16 mouse cellular contexts compared by ENCODE assay signal in genomic region chr13:12196861-12197260, GRCm38 (mm10).
DNase-seq lines count a peak whose midpoint lies in the region; ATAC-seq and TF ChIP-seq lines count a peak whose summit lies in the region.
"Had no signal": no experiment of that assay in that cellular context is flagged by ENCODE, and none has a peak within 500 bp of the region (broad histone marks: within the 10 kb centered on the region; RNA-seq: fewer than 3 reads in every experiment).

No protein-coding gene starts in this region.

- no peaks in the 10 kb centered on the region for H3K9me3 ChIP-seq in forebrain, postnatal 0 days (ENCODE audit: low read length)
- H3K9me3 ChIP-seq in forebrain, embryonic 14.5 days (replicated peaks; ENCODE audit: control insufficient read depth, low read length) = no peaks in the 10 kb centered on the region
- H3K9me3 ChIP-seq in heart, embryonic 16.5 days (replicated peaks; ENCODE audit: control insufficient read depth, low read length) = no peaks in the 10 kb centered on the region
- H3K9me3 ChIP-seq: forebrain, embryonic 13.5 days; G1E; intestine, embryonic 15.5 days; kidney, embryonic 15.5 days; liver, embryonic 13.5 days; neural tube, embryonic 12.5 days had no signal

- TF ChIP-seq CTCF in forebrain, postnatal 0 days (IDR thresholded peaks at IDR 0.05; ENCODE audit: low read depth) = no peak

- H3K4me1 ChIP-seq in forebrain, postnatal 0 days (ENCODE audit: insufficient read depth) = no peaks in the 10 kb centered on the region
- H3K4me1 ChIP-seq in forebrain, embryonic 14.5 days (ENCODE audit: control insufficient read depth, insufficient read depth, low read length) = no peaks in the 10 kb centered on the region
- peaks cover 24% of the 10 kb centered on the region for H3K4me1 ChIP-seq in heart, embryonic 16.5 days (ENCODE audit: control insufficient read depth, insufficient read depth, low read length)
- H3K4me1 ChIP-seq: forebrain, embryonic 13.5 days; intestine, embryonic 15.5 days; kidney, embryonic 15.5 days; liver, embryonic 13.5 days; neural tube, embryonic 12.5 days had no signal

- DNase-seq in forebrain, postnatal 0 days = peak; percentile 5
- no peak for DNase-seq in forebrain, embryonic 14.5 days (ENCODE audit: low spot score)
- DNase-seq in adrenal gland, adult 2 months = peak; percentile 43
- peak; percentile 55 for DNase-seq in adrenal gland, postnatal 10 days
- no peak for DNase-seq in embryo, embryonic 9.5 days (ENCODE audit: extremely low spot score)
- no peak for DNase-seq in right cerebral cortex, postnatal 10 days (ENCODE audit: low spot score in 2 of 2)
- DNase-seq: liver, embryonic 13.5 days; right cerebral cortex, postnatal 4 days; thymus, adult 18-20 months had no signal

- H3K36me3 ChIP-seq in forebrain, postnatal 0 days (ENCODE audit: insufficient read depth) = peaks cover 18% of the 10 kb centered on the region
- H3K36me3 ChIP-seq in forebrain, embryonic 14.5 days (ENCODE audit: control insufficient read depth, insufficient read depth, low read length) = peaks cover 55% of the 10 kb centered on the region
- H3K36me3 ChIP-seq in heart, embryonic 16.5 days (ENCODE audit: control insufficient read depth, insufficient read depth) = peaks cover 34% of the 10 kb centered on the region

- H3K4me2 ChIP-seq in forebrain, postnatal 0 days (ENCODE audit: low read depth) = no peak overlapping the region
- H3K4me2 ChIP-seq in forebrain, embryonic 14.5 days (ENCODE audit: low read length) = no peak overlapping the region
- H3K4me2 ChIP-seq in heart, embryonic 16.5 days (ENCODE audit: low read depth, low read length) = no peak overlapping the region
- H3K4me2 ChIP-seq: forebrain, embryonic 13.5 days; intestine, embryonic 15.5 days; kidney, embryonic 15.5 days; liver, embryonic 13.5 days; neural tube, embryonic 12.5 days had no signal

- H3K4me3 ChIP-seq in forebrain, postnatal 0 days (ENCODE audit: low read depth, low read length) = no peak overlapping the region
- H3K4me3 ChIP-seq in forebrain, embryonic 14.5 days (ENCODE audit: low read depth, low read length) = no peak overlapping the region
- H3K4me3 ChIP-seq in heart, embryonic 16.5 days (ENCODE audit: low read length) = no peak overlapping the region
- H3K4me3 ChIP-seq: forebrain, embryonic 13.5 days; intestine, embryonic 15.5 days; kidney, embryonic 15.5 days; liver, embryonic 13.5 days; neural tube, embryonic 12.5 days had no signal

- ATAC-seq in forebrain, postnatal 0 days = no peak
- no peak for ATAC-seq in forebrain, embryonic 14.5 days
- no peak for ATAC-seq in heart, embryonic 16.5 days (replicated peaks; ENCODE audit: extremely low read depth, insufficient read depth, low FRiP score)
- ATAC-seq: forebrain, embryonic 13.5 days; intestine, embryonic 15.5 days; midbrain, embryonic 16.5 days had no signal

- WGBS in forebrain, postnatal 0 days = 82% methylated on average over 4 of the region's 4 CpGs
- 91% methylated on average over 4 of the region's 4 CpGs for WGBS in forebrain, embryonic 14.5 days
- 68% methylated on average over 4 of the region's 4 CpGs for WGBS in heart, embryonic 16.5 days

- no peak overlapping the region for H3K9ac ChIP-seq in forebrain, postnatal 0 days
- no peak overlapping the region for H3K9ac ChIP-seq in forebrain, embryonic 14.5 days (ENCODE audit: low read length)
- H3K9ac ChIP-seq in heart, embryonic 16.5 days (ENCODE audit: low read length) = no peak overlapping the region
- H3K9ac ChIP-seq: forebrain, embryonic 13.5 days; intestine, embryonic 15.5 days; kidney, embryonic 15.5 days; liver, embryonic 13.5 days; neural tube, embryonic 12.5 days had no signal

- no peak overlapping the region for H3K27ac ChIP-seq in forebrain, postnatal 0 days (ENCODE audit: low read depth, low read length)
- no peak overlapping the region for H3K27ac ChIP-seq in forebrain, embryonic 14.5 days (ENCODE audit: low read depth, low read length)
- peak overlapping the region; percentile 86 for H3K27ac ChIP-seq in heart, embryonic 16.5 days (ENCODE audit: low read length)
- H3K27ac ChIP-seq: forebrain, embryonic 13.5 days; intestine, embryonic 15.5 days; kidney, embryonic 15.5 days; liver, embryonic 13.5 days; neural tube, embryonic 12.5 days had no signal

- H3K27me3 ChIP-seq in forebrain, postnatal 0 days (ENCODE audit: insufficient read depth, low read length) = no peaks in the 10 kb centered on the region
- H3K27me3 ChIP-seq in forebrain, embryonic 14.5 days (replicated peaks; ENCODE audit: control insufficient read depth, insufficient read depth, low read length) = no peaks in the 10 kb centered on the region
- no peaks in the 10 kb centered on the region for H3K27me3 ChIP-seq in heart, embryonic 16.5 days (ENCODE audit: control insufficient read depth, insufficient read depth, low read length)
- H3K27me3 ChIP-seq: forebrain, embryonic 13.5 days; intestine, embryonic 15.5 days; kidney, embryonic 15.5 days; liver, embryonic 13.5 days; neural tube, embryonic 12.5 days had no signal

Comparison
In these comparisons a context has a peak if more than half of its experiments do, and no peak if none do; other contexts are left out.
1. DNase-seq: peak in forebrain, postnatal 0 days (single experiment), adrenal gland, adult 2 months (single experiment) and adrenal gland, postnatal 10 days (single experiment); none in forebrain, embryonic 14.5 days (single experiment), embryo, embryonic 9.5 days (single experiment) and right cerebral cortex, postnatal 10 days (0 of 2).